In the genomic region with DNA sequence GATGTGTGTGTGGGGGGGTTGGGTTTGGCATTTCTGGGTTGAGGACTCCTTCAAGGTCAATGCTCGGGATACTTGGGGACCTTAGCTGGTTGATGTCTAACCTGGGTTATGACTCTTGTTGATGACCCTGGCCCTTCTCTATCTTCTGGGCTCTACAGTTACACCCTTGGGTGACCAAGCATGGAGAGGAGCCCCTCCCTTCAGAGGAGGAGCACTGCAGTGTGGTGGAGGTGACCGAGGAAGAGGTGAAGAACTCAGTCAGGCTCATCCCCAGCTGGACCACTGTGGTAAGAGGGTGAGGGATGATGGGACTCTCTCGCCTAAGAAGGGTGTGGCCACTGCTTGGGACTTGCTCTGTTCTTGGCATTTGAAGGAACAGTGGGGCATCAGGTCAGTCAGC, we compare ENCODE assay signal across 19 mouse cellular contexts. TPM values are rescaled to one million over a fixed set of nuclear protein-coding genes. Genes with fewer than 3 reads are reported as not detected.
DNase-seq lines count a peak whose midpoint lies in the region; TF ChIP-seq lines count a peak whose summit lies in the region.
"Had no signal": no experiment of that assay in that cellular context is flagged by ENCODE, and none has a peak within 500 bp of the region (broad histone marks: within the 10 kb centered on the region; RNA-seq: fewer than 3 reads in every experiment).

No protein-coding gene starts in this region.

- no peak for TF ChIP-seq POLR2A in kidney, adult 2 months (IDR thresholded peaks at IDR 0.05; ENCODE audit: low read depth, low read length)

- no peaks in the 10 kb centered on the region for H3K9me3 ChIP-seq in hindbrain, embryonic 10.5 days
- H3K9me3 ChIP-seq: embryonic facial prominence, embryonic 15.5 days; forebrain, embryonic 10.5 days; heart, embryonic 13.5 days; hindbrain, embryonic 12.5 days had no signal

- H3K27me3 ChIP-seq in kidney, adult 2 months (replicated peaks; ENCODE audit: control insufficient read depth, insufficient read depth, low read length): no peaks in the 10 kb centered on the region
- H3K27me3 ChIP-seq in hindbrain, embryonic 10.5 days (ENCODE audit: insufficient read depth, poor library complexity, severe bottlenecking): no peaks in the 10 kb centered on the region
- H3K27me3 ChIP-seq: embryonic facial prominence, embryonic 15.5 days; hindbrain, embryonic 12.5 days had no signal

- no peak for TF ChIP-seq CTCF in kidney, adult 2 months (conservative IDR thresholded peaks at IDR 0.05; ENCODE audit: insufficient read depth, insufficient read length, low read depth, low read length)

- 61% methylated on average over 3 of the region's 3 CpGs for WGBS in kidney, adult 2 months
- 81% methylated on average over 3 of the region's 3 CpGs for WGBS in hindbrain, embryonic 10.5 days

- no peak overlapping the region for H3K27ac ChIP-seq in kidney, adult 2 months (ENCODE audit: insufficient read depth, low read depth, low read length)
- no peak overlapping the region for H3K27ac ChIP-seq in hindbrain, embryonic 10.5 days
- H3K27ac ChIP-seq: embryonic facial prominence, embryonic 15.5 days; forebrain, embryonic 10.5 days; heart, embryonic 13.5 days; hindbrain, embryonic 12.5 days had no signal

- H3K4me1 ChIP-seq in kidney, adult 2 months (ENCODE audit: control insufficient read depth, insufficient read depth, low read length): no peaks in the 10 kb centered on the region
- H3K4me1 ChIP-seq in hindbrain, embryonic 10.5 days (replicated peaks): peaks cover 7% of the 10 kb centered on the region; the same call in 1 of the 2 replicates
- H3K4me1 ChIP-seq: forebrain, embryonic 10.5 days had no signal

- no peaks in the 10 kb centered on the region for H3K36me3 ChIP-seq in kidney, adult 2 months (ENCODE audit: control insufficient read depth, insufficient read depth, low read length)
- no peaks in the 10 kb centered on the region for H3K36me3 ChIP-seq in hindbrain, embryonic 10.5 days
- H3K36me3 ChIP-seq: forebrain, embryonic 10.5 days; heart, embryonic 13.5 days had no signal

- no peak overlapping the region for H3K4me3 ChIP-seq in kidney, adult 2 months (ENCODE audit: insufficient read depth, low read depth, low read length)
- H3K4me3 ChIP-seq in hindbrain, embryonic 10.5 days: no peak overlapping the region
- H3K4me3 ChIP-seq: embryonic facial prominence, embryonic 15.5 days; erythroblast, embryonic 14.5 days; forebrain, embryonic 10.5 days; heart, embryonic 13.5 days; hindbrain, embryonic 12.5 days had no signal

- peak; percentile 12 for DNase-seq in cerebellum, adult 11-12 months
- no peak for DNase-seq in cerebellum, postnatal 4 days (ENCODE audit: low spot score in 2 of 2)
- DNase-seq in kidney, adult 2 months: peak; percentile 49
- no peak for DNase-seq in kidney, adult 8-10 months
- DNase-seq in kidney, postnatal 36 days: peak; percentile 27 to 35
- no peak for DNase-seq in kidney, adult 18-20 months
- DNase-seq in hindbrain, embryonic 10.5 days (ENCODE audit: low spot score): no peak
- DNase-seq: adrenal gland, postnatal 25 days; cerebellum, adult 2 months; cerebellum, postnatal 25 days; gastrocnemius, postnatal 36 days; heart, adult 11 months; heart, postnatal 36 days had no signal

RNA-seq across cellular contexts. Expression of a gene that starts 9.9 kb away (rescaled TPM):
- 2.2 and 2.9 TPM in 2 replicates for polyA plus RNA-seq in kidney, adult 2 months (2012; rRNA removed)
- polyA plus RNA-seq in hindbrain, embryonic 10.5 days (2016; fragmentation: Nextera tagmentation; extraction: Ambion mirVana): 10.5 and 12.4 TPM in 2 replicates

RNA-seq across cellular contexts. Expression of a gene that starts 18.9 kb away (rescaled TPM):
- 1.0 and 1.1 TPM in 2 replicates for polyA plus RNA-seq in kidney, adult 2 months (2012; rRNA removed)
- 5.8 and 6.6 TPM in 2 replicates for polyA plus RNA-seq in hindbrain, embryonic 10.5 days (2016; fragmentation: Nextera tagmentation; extraction: Ambion mirVana)

RNA-seq across cellular contexts. Expression of a gene that starts 38.8 kb away (rescaled TPM):
- 4.8 and 6.3 TPM in 2 replicates for polyA plus RNA-seq in kidney, adult 2 months (2012; rRNA removed)
- polyA plus RNA-seq in hindbrain, embryonic 10.5 days (2016; fragmentation: Nextera tagmentation; extraction: Ambion mirVana): 0.83 and 1.8 TPM in 2 replicates
- polyA plus RNA-seq: inflammation-experienced regulatory T-cells, adult 6 months had no signal

RNA-seq across cellular contexts. Expression of a gene that starts 52.7 kb away (rescaled TPM):
- polyA plus RNA-seq in kidney, adult 2 months (2012; rRNA removed): 0.60 and 1.0 TPM in 2 replicates
- polyA plus RNA-seq in hindbrain, embryonic 10.5 days (2016; fragmentation: Nextera tagmentation; extraction: Ambion mirVana): 0.35 and 0.47 TPM in 2 replicates
- polyA plus RNA-seq: erythroblast, embryonic 14.5 days had no signal

Comparison
In these comparisons a context has a peak if more than half of its experiments do, and no peak if none do; other contexts are left out.
1. DNase-seq: peak in cerebellum, adult 11-12 months (single experiment), kidney, adult 2 months (single experiment) and kidney, postnatal 36 days (2 of 2); none in cerebellum, postnatal 4 days (0 of 2), kidney, adult 8-10 months (0 of 2), kidney, adult 18-20 months (single experiment) and hindbrain, embryonic 10.5 days (single experiment).